Mouse (Mus musculus) mesoderm, embryonic 11.5 days (tissue): Measurements from ENCODE around the gene 9230112D13Rik.

ENCODE experiments used
- DNase-seq: peaks from one replicate; pipeline ENCODE4 v3.0.0-alpha.2; 2012; ENCODE audit warnings: low read depth, low spot score

Gene 9230112D13Rik

DNA sequence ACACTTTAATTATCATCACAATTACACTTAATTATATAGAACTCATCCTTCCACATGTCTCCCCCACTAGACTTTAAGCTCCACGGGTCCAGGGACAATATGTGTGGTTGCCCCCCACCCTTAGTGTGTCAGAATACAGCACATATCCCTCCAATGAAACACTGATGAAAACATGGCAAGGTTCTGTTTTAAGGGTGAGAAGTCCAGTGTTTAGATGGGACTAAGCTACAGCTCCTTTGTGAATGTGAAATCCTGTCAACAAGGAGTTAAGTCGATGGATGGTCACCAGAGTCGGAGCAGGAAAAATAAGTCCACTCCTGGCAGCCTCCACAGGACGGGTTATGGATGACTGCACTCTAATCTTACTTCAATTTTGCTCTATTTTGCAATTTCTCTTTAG, 22.3 kb downstream of the 9230112D13Rik start:
- DNase-seq: no peak

DNA sequence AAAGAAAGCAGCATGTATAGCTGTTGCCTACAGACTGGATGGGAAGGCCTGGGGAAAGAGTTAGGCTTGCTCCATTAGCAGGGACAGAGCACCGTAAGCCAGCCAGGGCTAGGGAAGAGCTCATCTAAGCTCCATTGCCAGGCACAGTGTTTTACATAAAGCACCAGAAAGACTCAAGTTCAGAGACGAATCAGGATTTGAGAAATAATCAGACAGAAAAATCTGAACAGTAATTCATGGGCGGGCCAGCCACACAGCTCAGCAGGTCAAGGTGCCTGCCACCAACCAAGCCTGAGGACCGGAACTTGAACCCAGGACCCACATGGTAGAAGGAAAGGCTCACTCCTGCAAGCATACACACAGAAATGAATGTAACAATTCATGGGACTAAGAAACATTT, 22.9 kb downstream of the 9230112D13Rik start:
- DNase-seq: no peak

DNA sequence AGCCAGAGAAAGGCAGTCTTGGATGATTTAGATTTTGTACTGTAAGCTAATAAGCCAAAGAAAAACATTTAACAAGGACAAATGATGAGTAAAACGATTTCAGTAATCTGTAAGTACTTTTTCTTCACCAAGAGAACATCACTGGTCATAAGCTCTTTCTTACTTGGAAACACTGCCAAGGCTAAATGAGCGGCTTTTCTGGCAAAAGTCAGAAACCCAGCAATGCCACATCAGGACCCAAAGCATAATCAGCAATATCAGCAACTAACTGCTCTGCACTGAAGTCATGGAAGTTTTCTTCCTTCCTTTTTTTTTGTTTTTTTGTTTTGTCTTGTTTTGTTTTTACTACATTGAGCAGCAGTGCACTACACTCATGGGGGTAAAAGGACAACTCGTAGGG, 25.3 kb downstream of the 9230112D13Rik start:
- DNase-seq: no peak

DNA sequence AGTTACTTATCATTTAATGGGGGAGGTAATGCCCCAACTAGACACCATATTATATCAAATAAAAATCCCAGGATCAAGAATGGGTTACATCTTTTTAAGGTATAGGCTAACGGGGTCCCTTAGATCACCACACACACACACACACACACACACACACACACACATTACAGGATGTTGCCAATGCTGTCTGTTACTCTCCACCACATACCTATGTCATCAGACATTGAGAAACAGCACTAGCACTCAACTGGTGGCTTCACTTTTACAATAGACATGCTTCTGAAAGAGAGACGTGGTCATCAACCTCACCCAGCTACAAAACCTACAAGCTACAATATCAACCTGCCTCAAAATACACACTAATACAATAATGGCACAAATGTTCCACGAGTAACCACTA, 28.9 kb downstream of the 9230112D13Rik start:
- DNase-seq: no peak

DNA sequence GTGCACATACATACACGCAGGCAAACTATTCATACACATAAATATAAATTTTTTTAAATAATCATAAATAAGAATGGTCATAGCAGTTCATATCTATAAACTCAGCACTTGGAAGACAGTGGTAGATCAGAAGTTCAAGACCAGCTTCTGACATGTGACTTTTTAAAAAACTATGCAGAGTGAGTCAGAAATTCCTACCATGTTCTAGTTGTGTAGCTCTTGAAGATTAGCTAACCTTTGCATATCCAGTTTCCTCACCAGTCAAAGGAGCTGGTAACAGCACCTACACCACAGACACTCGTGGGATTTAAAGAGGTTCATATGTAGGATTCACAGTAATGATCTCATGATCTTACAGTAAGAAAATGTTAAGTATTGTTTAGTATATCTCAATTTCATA, 29.9 kb downstream of the 9230112D13Rik start:
- DNase-seq: no peak

DNA sequence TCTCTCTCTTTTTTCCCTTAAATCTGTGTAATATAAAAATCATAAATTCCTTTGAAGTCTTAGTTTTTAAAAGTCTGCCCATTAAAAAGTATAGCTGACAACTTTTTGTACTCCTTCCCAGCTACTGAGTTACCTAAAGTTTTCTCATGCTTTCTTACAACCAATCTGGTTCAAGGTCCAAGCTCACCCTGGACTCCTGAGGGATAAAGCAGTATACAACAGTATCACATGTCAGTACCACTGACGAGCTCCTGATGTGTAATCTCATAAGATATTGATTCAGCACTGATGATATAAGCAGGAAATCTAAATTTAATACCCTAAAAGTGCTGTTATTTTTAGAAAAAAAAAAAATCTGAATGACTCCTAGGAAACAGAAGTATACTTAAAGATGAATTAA, 31.6 kb downstream of the 9230112D13Rik start:
- DNase-seq: no peak

DNA sequence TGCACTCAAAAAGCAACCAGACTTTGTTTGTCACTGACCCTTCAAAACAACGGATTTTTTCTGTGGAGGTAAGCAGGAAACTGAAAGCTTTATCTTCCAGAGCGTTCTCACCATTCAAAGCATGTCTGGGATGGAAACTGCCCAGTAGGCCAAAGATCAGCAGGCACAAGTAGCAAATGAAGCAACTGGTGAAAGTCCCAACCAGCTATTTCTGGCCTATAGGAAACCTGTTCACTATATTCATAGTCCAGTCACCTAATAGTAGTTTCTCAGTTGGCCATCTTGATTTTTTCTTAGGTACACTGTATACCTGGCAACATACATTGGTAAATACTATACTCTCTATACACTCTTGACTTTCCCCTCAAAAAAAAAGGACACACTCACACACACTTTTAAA, 32.7 kb downstream of the 9230112D13Rik start:
- no peak for DNase-seq

DNA sequence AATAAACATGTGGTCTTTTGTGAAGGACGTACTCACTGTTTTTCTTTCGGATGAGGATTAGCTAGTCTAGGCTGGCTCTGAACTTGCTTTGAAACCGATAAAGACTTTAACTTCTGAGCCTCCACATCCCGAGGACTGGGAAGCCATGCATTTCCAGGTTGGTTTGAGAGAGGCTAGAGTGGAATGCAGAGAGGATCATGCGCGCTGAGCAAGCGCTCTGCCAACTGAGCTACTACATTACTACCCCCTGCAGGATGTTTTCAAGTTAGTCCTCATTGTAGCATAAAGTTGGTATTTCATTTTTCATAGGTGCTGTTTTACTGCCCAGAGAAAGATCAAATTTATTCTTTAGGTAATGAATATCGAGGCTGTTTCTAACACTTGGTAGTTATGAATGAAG, 36.4 kb downstream of the 9230112D13Rik start:
- no peak for DNase-seq

DNA sequence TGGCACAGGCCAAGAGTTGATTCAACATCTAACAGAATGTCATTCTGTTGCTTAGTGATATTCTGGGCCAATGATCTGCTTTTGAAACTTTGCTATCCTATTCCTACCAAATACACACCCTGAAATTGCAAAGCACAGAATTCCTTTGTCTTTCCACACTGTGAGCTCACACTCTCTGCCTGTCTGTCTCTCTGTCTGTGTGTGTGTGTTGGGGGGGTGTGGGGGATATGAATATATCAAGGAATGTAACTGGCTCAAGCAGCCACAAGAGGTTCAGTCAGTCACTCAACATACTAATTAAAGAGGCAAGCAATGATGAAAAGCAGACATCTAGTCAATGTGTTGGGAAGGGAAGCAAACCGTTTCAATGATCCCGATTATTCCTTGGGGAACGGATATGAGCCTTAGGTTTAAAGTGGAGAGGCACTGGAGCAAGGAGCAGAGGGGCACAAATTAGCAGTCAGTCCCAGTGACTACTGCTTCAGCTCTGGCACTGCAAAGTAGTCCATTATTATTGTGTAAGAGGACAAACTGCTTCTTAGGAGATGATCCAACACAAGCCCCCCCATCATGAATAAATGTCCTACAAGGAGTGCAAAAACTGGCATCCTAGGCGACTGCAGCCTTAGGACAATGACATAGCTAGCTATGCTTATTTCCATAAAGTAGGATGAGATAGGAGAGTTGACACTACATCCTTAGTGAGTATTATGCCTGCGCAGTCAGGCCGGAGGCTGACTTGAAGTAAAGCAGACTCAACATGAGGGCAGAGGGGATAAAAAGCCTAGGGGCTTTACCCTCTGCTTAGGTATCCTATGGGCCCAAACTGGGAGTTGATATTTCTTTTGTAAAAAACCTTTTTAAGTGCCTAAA, 38.9 kb downstream of the 9230112D13Rik start:
- no peak for DNase-seq

DNA sequence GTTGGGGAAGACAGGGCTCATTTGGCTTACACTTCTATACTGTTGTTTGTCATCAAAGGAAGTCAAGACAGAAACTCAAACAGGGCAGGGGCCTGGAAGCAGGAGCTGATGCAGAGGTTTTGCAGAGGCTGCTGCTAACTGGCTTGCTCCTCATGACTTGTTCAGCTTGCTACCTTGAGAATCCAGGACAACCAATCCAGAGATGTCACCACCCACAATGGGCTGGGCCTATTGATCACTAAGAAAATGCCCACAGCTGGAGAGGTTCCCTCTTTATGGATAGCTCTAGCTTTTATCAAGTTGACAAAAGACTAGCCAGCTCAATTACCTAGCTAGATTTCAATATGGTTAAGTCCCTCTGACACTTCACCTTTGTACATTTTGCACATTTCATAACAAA, 51.0 kb downstream of the 9230112D13Rik start:
- DNase-seq: no peak

DNA sequence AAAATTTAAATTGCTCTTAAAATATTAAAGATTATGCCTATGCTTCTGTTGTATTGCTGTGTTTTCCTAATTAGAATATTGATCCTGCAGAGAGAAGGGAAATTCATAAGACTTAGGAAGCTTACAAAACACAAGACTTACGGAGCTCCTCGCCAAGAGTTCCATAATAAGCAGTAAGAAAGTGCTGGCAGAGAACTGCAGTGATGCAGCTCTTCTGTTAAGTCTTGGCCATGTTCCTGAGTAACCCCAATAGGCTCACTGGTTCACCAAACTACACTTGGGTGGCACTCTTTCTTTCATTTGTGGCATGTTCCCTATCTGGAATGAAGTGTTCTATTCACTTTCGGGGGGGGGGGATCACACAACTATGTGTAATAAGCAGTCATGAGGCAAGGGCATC, 56.3 kb downstream of the 9230112D13Rik start:
- DNase-seq: no peak
